Mouse (Mus musculus) kidney, embryonic 14.5 days (tissue): ENCODE results near the gene Smg9. TPM values are rescaled to one million over a fixed set of nuclear protein-coding genes. Genes with fewer than 3 reads are reported as not detected.
A peak's percentile ranks its signal among the peaks of the same experiment; 100 is the strongest.

Source experiments
- ATAC-seq: fragments of 200-750 bp; cut with Nextera tagmentation; 2 replicates; pipeline ENCODE4 v1.8.0; 2017; ENCODE audit warnings: moderate number of reproducible peaks, mild to moderate bottlenecking, moderate TSS enrichment, moderate library complexity; ENCODE audit not compliant: low FRiP score, low TSS enrichment
- H3K27ac ChIP-seq: fragments of 300-500 bp; sonication (generic); 2 replicates; pipeline ENCODE4 v1.5.1; 2014; ENCODE audit warnings: low read depth, mild to moderate bottlenecking, low read length, moderate library complexity, mixed read lengths
- H3K27me3 ChIP-seq: fragments of 300-500 bp; sonication (generic); 2 replicates; pipeline ENCODE4 v1.6.1; 2014; ENCODE audit warnings: mild to moderate bottlenecking, low read length; ENCODE audit not compliant: control insufficient read depth, insufficient read depth
- H3K36me3 ChIP-seq: fragments of 300-500 bp; sonication (generic); 2 replicates; pipeline ENCODE4 v1.6.1; 2014; ENCODE audit warnings: low read length, mixed read lengths; ENCODE audit not compliant: control insufficient read depth, insufficient read depth
- H3K4me1 ChIP-seq: fragments of 300-500 bp; sonication (generic); 2 replicates; pipeline ENCODE4 v1.6.1; 2014; ENCODE audit warnings: low read length, mixed read lengths; ENCODE audit not compliant: control insufficient read depth, insufficient read depth
- H3K4me2 ChIP-seq: fragments of 300-500 bp; sonication (generic); replicated peaks from 2 replicates; pipeline ENCODE4 v1.6.1; 2014; ENCODE audit warnings: low read depth, mild to moderate bottlenecking, low read length
- H3K4me3 ChIP-seq: fragments of 300-500 bp; sonication (generic); 2 replicates; pipeline ENCODE4 v1.5.1; 2014; ENCODE audit warnings: mild to moderate bottlenecking, low read length
- H3K9ac ChIP-seq: fragments of 300-500 bp; sonication (generic); 2 replicates; pipeline ENCODE4 v1.6.1; 2014; ENCODE audit warnings: low read depth, mild to moderate bottlenecking, low read length, moderate library complexity
- H3K9me3 ChIP-seq: fragments of 300-500 bp; sonication (generic); 2 replicates; pipeline ENCODE4 v1.6.1; 2016; ENCODE audit warnings: low read length; ENCODE audit not compliant: control insufficient read depth
- WGBS: fragments of 180-500 bp; shearing (Covaris S2); extraction: QIAGEN DNeasy Blood & Tissue Kit; methylation state at CpG from one replicate; pipeline ENCODE4 v1.1.7; 2014; 5-methylcytosine and 5-hydroxymethylcytosine counted together
- polyA plus RNA-seq: library from polyadenylated mRNA; unstranded; fragments of >200 nt; fragmentation: Nextera tagmentation; extraction: Ambion mirVana; gene quantifications from 2 replicates; pipeline ENCODE4 v1.2.1, GENCODE M21; 2014

Smg9 gene
- polyA plus RNA-seq, 1 experiment from 2014 or later = 32.3 TPM

- Histone ChIP-seq H3K9ac (no peak overlapping the region), H3K4me3 (no peak overlapping the region), H3K36me3 (no peaks in the 10 kb centered on the region), H3K27ac (peak overlapping the region; percentile 51; the same call in 1 of the 2 replicates), H3K4me1 (peaks cover 19% of the 10 kb centered on the region; the same call in 1 of the 2 replicates), H3K27me3 (no peaks in the 10 kb centered on the region), H3K4me2 (no peak overlapping the region), H3K9me3 (no peaks in the 10 kb centered on the region)
- 45% methylated on average over 18 of the region's 20 CpGs for WGBS
- ATAC-seq = no peak
Measured at GRCm38 (mm10) chr7:24373538-24374379, 25.7 kb upstream of the Smg9 start.

GRCm38 (mm10) chr7:24376456-24376855, 23.0 kb upstream of the Smg9 start:
- Histone ChIP-seq H3K9me3 (no peaks in the 10 kb centered on the region), H3K4me1 (peaks cover 28% of the 10 kb centered on the region), H3K36me3 (no peaks in the 10 kb centered on the region), H3K27me3 (no peaks in the 10 kb centered on the region), H3K4me2 (no peak overlapping the region; the same call in 1 of the 2 replicates), H3K27ac (no peak overlapping the region), H3K9ac (no peak overlapping the region), H3K4me3 (no peak overlapping the region)
- no peak for ATAC-seq
- WGBS = 88% methylated on average over 8 of the region's 8 CpGs

GRCm38 (mm10) chr7:24377091-24377865, 22.1 kb upstream of the Smg9 start:
- H3K9ac ChIP-seq = peak overlapping the region; percentile 51
- ATAC-seq = peak; percentile 61
- peaks cover 28% of the 10 kb centered on the region for H3K4me1 ChIP-seq
- peak overlapping the region; percentile 46 for H3K4me2 ChIP-seq
- no peak overlapping the region for H3K27ac ChIP-seq
- H3K4me3 ChIP-seq = peak overlapping the region; percentile 23
- no peaks in the 10 kb centered on the region for H3K27me3 ChIP-seq
- H3K9me3 ChIP-seq = no peaks in the 10 kb centered on the region
- WGBS = 6% methylated on average over 49 of the region's 49 CpGs
- no peaks in the 10 kb centered on the region for H3K36me3 ChIP-seq

- no peak for ATAC-seq
- no peak overlapping the region for H3K27ac ChIP-seq
- peaks cover 28% of the 10 kb centered on the region for H3K4me1 ChIP-seq
- no peaks in the 10 kb centered on the region for H3K36me3 ChIP-seq
- H3K4me2 ChIP-seq = no peak overlapping the region
- H3K9me3 ChIP-seq = no peaks in the 10 kb centered on the region
- no peaks in the 10 kb centered on the region for H3K27me3 ChIP-seq
- no peak overlapping the region for H3K4me3 ChIP-seq
- no peak overlapping the region for H3K9ac ChIP-seq
- 73% methylated on average over 10 of the region's 10 CpGs for WGBS
Measured at GRCm38 (mm10) chr7:24378049-24378701, 21.2 kb upstream of the Smg9 start.

- ATAC-seq = 0 out of 2 replicates have a peak, but pooled peaks have one; percentile 19
- Histone ChIP-seq H3K4me1 (peaks cover 23% of the 10 kb centered on the region), H3K4me3 (no peak overlapping the region), H3K27ac (peak overlapping the region; percentile 19; the same call in 1 of the 2 replicates), H3K27me3 (no peaks in the 10 kb centered on the region), H3K9ac (no peak overlapping the region), H3K9me3 (no peaks in the 10 kb centered on the region), H3K4me2 (no peak overlapping the region), H3K36me3 (no peaks in the 10 kb centered on the region)
- WGBS = 13% methylated on average over 7 of the region's 7 CpGs
Measured at GRCm38 (mm10) chr7:24379934-24380333, 19.5 kb upstream of the Smg9 start.

- 0 out of 2 replicates have a peak, but pooled peaks have one; percentile 10 for ATAC-seq
- peak overlapping the region; percentile 19; the same call in 1 of the 2 replicates for H3K27ac ChIP-seq
- no peak overlapping the region for H3K4me3 ChIP-seq
- no peaks in the 10 kb centered on the region for H3K9me3 ChIP-seq
- H3K4me2 ChIP-seq = no peak overlapping the region
- H3K9ac ChIP-seq = no peak overlapping the region
- no peaks in the 10 kb centered on the region for H3K36me3 ChIP-seq
- whole genome bisulfite sequencing = 69% methylated on average over 2 of the region's 2 CpGs
- no peaks in the 10 kb centered on the region for H3K27me3 ChIP-seq
- H3K4me1 ChIP-seq = peaks cover 23% of the 10 kb centered on the region
Measured at GRCm38 (mm10) chr7:24380370-24380769, 19.0 kb upstream of the Smg9 start.

GRCm38 (mm10) chr7:24382730-24383372, 16.6 kb upstream of the Smg9 start:
- Histone ChIP-seq H3K27me3 (no peaks in the 10 kb centered on the region), H3K4me2 (no peak overlapping the region), H3K27ac (no peak overlapping the region), H3K4me3 (no peak overlapping the region), H3K9me3 (no peaks in the 10 kb centered on the region), H3K36me3 (no peaks in the 10 kb centered on the region), H3K9ac (no peak overlapping the region), H3K4me1 (peaks cover 12% of the 10 kb centered on the region)
- no peak for ATAC-seq
- 81% methylated on average over 16 of the region's 16 CpGs for WGBS

- Histone ChIP-seq H3K4me2 (no peak overlapping the region), H3K4me1 (peaks cover 12% of the 10 kb centered on the region), H3K27me3 (no peaks in the 10 kb centered on the region), H3K36me3 (no peaks in the 10 kb centered on the region), H3K4me3 (no peak overlapping the region), H3K9ac (no peak overlapping the region), H3K27ac (no peak overlapping the region), H3K9me3 (no peaks in the 10 kb centered on the region)
- no peak for ATAC-seq
- whole genome bisulfite sequencing = 54% methylated on average over 6 of the region's 6 CpGs
Measured at GRCm38 (mm10) chr7:24384070-24384469, 15.3 kb upstream of the Smg9 start.
